Mouse (Mus musculus): ENCODE measurements around the gene Ccin.

GRCm38 (mm10) chr4:43973526-43973981 lies 9.7 kb upstream of the Ccin start:
- TF ChIP-seq CTCF (conservative IDR thresholded peaks at IDR 0.05 in 1 of 2, IDR thresholded peaks at IDR 0.05 in 1 of 2; ENCODE audit: low read depth in 2 of 2, low read length in 2 of 2): no peak
- TF ChIP-seq POLR2A (IDR thresholded peaks at IDR 0.05; ENCODE audit: low read depth, low read length): no peak
- TF ChIP-seq MEF2A (IDR thresholded peaks at IDR 0.05; ENCODE audit: borderline replicate concordance, low read depth, low read length): no peak
- TF ChIP-seq ZMIZ1 (IDR thresholded peaks at IDR 0.05; ENCODE audit: low read depth, low read length): no peak
- TF ChIP-seq HCFC1 (IDR thresholded peaks at IDR 0.05; ENCODE audit: low read depth, low read length): no peak
- TF ChIP-seq EP300 (IDR thresholded peaks at IDR 0.05; ENCODE audit: low read length): peak; percentile 70
- TF ChIP-seq MAX (IDR thresholded peaks at IDR 0.05; ENCODE audit: low read length): no peak
- no peak for TF ChIP-seq KAT2A (IDR thresholded peaks at IDR 0.05; ENCODE audit: insufficient replicate concordance, low read length)
- no peak for TF ChIP-seq NRF1 (IDR thresholded peaks at IDR 0.05; ENCODE audit: low read depth, low read length)
- TF ChIP-seq ZC3H11A (IDR thresholded peaks at IDR 0.05; ENCODE audit: low read depth, low read length): no peak
